Comparison of ENCODE assay signal across 9 mouse cellular contexts in genomic region chr1:87828185-87828584, GRCm38 (mm10). TPM values are rescaled to one million over a fixed set of nuclear protein-coding genes. Genes with fewer than 3 reads are reported as not detected.
DNase-seq lines count a peak whose midpoint lies in the region; ATAC-seq and TF ChIP-seq lines count a peak whose summit lies in the region.
"Had no signal": no experiment of that assay in that cellular context is flagged by ENCODE, and none has a peak within 500 bp of the region (broad histone marks: within the 10 kb centered on the region; RNA-seq: fewer than 3 reads in every experiment).

No protein-coding gene starts in this region.

- H3K36me3 ChIP-seq in liver, postnatal 0 days (replicated peaks; ENCODE audit: insufficient read depth, low read length), result no peaks in the 10 kb centered on the region
- no peaks in the 10 kb centered on the region for H3K36me3 ChIP-seq in hindbrain, postnatal 0 days (ENCODE audit: insufficient read depth, low read length)
- H3K36me3 ChIP-seq in midbrain, embryonic 11.5 days (ENCODE audit: control insufficient read depth, insufficient read depth, low read length), result no peaks in the 10 kb centered on the region
- H3K36me3 ChIP-seq: liver, embryonic 15.5 days had no signal

- intact Hi-C loops in gastrocnemius, postnatal 36 days (cut with DNase I), result no loop called here

- WGBS in liver, postnatal 0 days (ENCODE audit: insufficient replicate concordance), result 31% methylated on average over 9 of the region's 9 CpGs
- 78% methylated on average over 9 of the region's 9 CpGs for WGBS in hindbrain, postnatal 0 days
- 84% methylated on average over 9 of the region's 9 CpGs for WGBS in midbrain, embryonic 11.5 days

- H3K9ac ChIP-seq in liver, postnatal 0 days (replicated peaks), result no peak overlapping the region
- H3K9ac ChIP-seq in hindbrain, postnatal 0 days (replicated peaks; ENCODE audit: low read length), result no peak overlapping the region
- H3K9ac ChIP-seq in midbrain, embryonic 11.5 days (ENCODE audit: low read length), result no peak overlapping the region
- H3K9ac ChIP-seq: liver, embryonic 15.5 days had no signal

- TF ChIP-seq CTCF in liver, postnatal 0 days (IDR thresholded peaks at IDR 0.05; ENCODE audit: low read depth), result no peak
- no peak for TF ChIP-seq CTCF in hindbrain, postnatal 0 days (IDR thresholded peaks at IDR 0.05; ENCODE audit: low read depth)

- no peaks in the 10 kb centered on the region for H3K27me3 ChIP-seq in liver, postnatal 0 days (ENCODE audit: insufficient read depth, low read length)
- H3K27me3 ChIP-seq in hindbrain, postnatal 0 days (ENCODE audit: insufficient read depth, low read length), result no peaks in the 10 kb centered on the region
- H3K27me3 ChIP-seq in midbrain, embryonic 11.5 days (ENCODE audit: control insufficient read depth, insufficient read depth, low read length), result no peaks in the 10 kb centered on the region
- H3K27me3 ChIP-seq: liver, embryonic 15.5 days had no signal

- no peaks in the 10 kb centered on the region for H3K9me3 ChIP-seq in liver, postnatal 0 days (ENCODE audit: low read length)
- no peaks in the 10 kb centered on the region for H3K9me3 ChIP-seq in hindbrain, postnatal 0 days (ENCODE audit: low read length)
- H3K9me3 ChIP-seq in midbrain, embryonic 11.5 days (ENCODE audit: control insufficient read depth, low read length), result no peaks in the 10 kb centered on the region
- H3K9me3 ChIP-seq: liver, embryonic 15.5 days had no signal

- no peak overlapping the region for H3K4me3 ChIP-seq in liver, postnatal 0 days (ENCODE audit: low read depth, low read length)
- no peak overlapping the region for H3K4me3 ChIP-seq in hindbrain, postnatal 0 days (ENCODE audit: low read length)
- H3K4me3 ChIP-seq in midbrain, embryonic 11.5 days (ENCODE audit: low read depth, low read length), result no peak overlapping the region
- H3K4me3 ChIP-seq: liver, embryonic 15.5 days had no signal

- H3K27ac ChIP-seq in liver, postnatal 0 days (ENCODE audit: low read depth), result peak overlapping the region; percentile 86
- H3K27ac ChIP-seq in hindbrain, postnatal 0 days, result no peak overlapping the region
- no peak overlapping the region for H3K27ac ChIP-seq in midbrain, embryonic 11.5 days (ENCODE audit: low read depth, low read length)
- H3K27ac ChIP-seq: liver, embryonic 15.5 days had no signal

- DNase-seq in gastrocnemius, postnatal 25 days, result peak; percentile 44
- DNase-seq in gastrocnemius, postnatal 36 days, result no peak
- peak; percentile 52 for DNase-seq in adrenal gland, postnatal 14 days
- DNase-seq in liver, postnatal 0 days, result peak; percentile 56
- peak; percentile 40 to 44 for DNase-seq in spleen, postnatal 14 days (ENCODE audit: low spot score in 2 of 2)
- no peak for DNase-seq in hindbrain, postnatal 0 days (ENCODE audit: low spot score)
- no peak for DNase-seq in testis, postnatal 10 days (ENCODE audit: low spot score)
- no peak for DNase-seq in midbrain, embryonic 11.5 days (ENCODE audit: low spot score, missing footprints)

- no peak; the same call in 1 of the 2 replicates for TF ChIP-seq EP300 in liver, postnatal 0 days (IDR thresholded peaks at IDR 0.05; ENCODE audit: low read depth)

- H3K4me2 ChIP-seq in liver, postnatal 0 days (ENCODE audit: low read depth, low read length), result peak overlapping the region; percentile 27
- H3K4me2 ChIP-seq in hindbrain, postnatal 0 days (ENCODE audit: low read depth, low read length), result no peak overlapping the region
- no peak overlapping the region for H3K4me2 ChIP-seq in midbrain, embryonic 11.5 days
- H3K4me2 ChIP-seq: liver, embryonic 15.5 days had no signal

- peak; percentile 52 for ATAC-seq in liver, postnatal 0 days
- ATAC-seq in hindbrain, postnatal 0 days, result no peak
- no peak for ATAC-seq in midbrain, embryonic 11.5 days (ENCODE audit: low FRiP score)

- peaks cover 16% of the 10 kb centered on the region for H3K4me1 ChIP-seq in liver, postnatal 0 days (ENCODE audit: insufficient read depth)
- H3K4me1 ChIP-seq in hindbrain, postnatal 0 days (ENCODE audit: insufficient read depth, low read length), result no peaks in the 10 kb centered on the region
- H3K4me1 ChIP-seq in midbrain, embryonic 11.5 days (ENCODE audit: control insufficient read depth, insufficient read depth, low read length), result peaks cover 4% of the 10 kb centered on the region; the same call in 1 of the 2 replicates

RNA-seq across cellular contexts. Expression of gene Sag, which starts 24.7 kb away (rescaled TPM):
- under 1 TPM in 1 of 2 experiments, not detected in 1; 0.24 TPM for total RNA-seq in gastrocnemius, postnatal 25 days (2021)
- total RNA-seq in gastrocnemius, postnatal 36 days (2021), result under 1 TPM in 1 of 2 experiments, not detected in 1; 0.12 TPM
- 1.7 and 2.2 TPM in 2 replicates for total RNA-seq in adrenal gland, postnatal 14 days (2021)
- 0.17 and 0.42 TPM in 2 replicates for polyA plus RNA-seq in liver, postnatal 0 days (2015; fragmentation: Nextera tagmentation; extraction: Ambion mirVana)
- total RNA-seq in hindbrain, postnatal 0 days (2014; rRNA removed), result 0.11 and 1.4 TPM in 2 replicates
- polyA plus RNA-seq in hindbrain, postnatal 0 days (2015; fragmentation: Nextera tagmentation; extraction: Ambion mirVana), result 1.3 and 1.4 TPM in 2 replicates
- 1.2 and 1.5 TPM in 2 replicates for polyA plus RNA-seq in midbrain, embryonic 11.5 days (2014; fragmentation: Nextera tagmentation; extraction: Ambion mirVana)

RNA-seq across cellular contexts. Expression of gene Dgkd, which starts 24.9 kb away (rescaled TPM):
- total RNA-seq in gastrocnemius, postnatal 25 days (2021), result 10 to 100 TPM; 28.5 to 34.6 TPM
- total RNA-seq in gastrocnemius, postnatal 36 days (2021), result 10 to 100 TPM; 29.5 to 32.7 TPM
- 81.6 and 129 TPM in 2 replicates for total RNA-seq in adrenal gland, postnatal 14 days (2021)
- polyA plus RNA-seq in liver, postnatal 0 days (2015; fragmentation: Nextera tagmentation; extraction: Ambion mirVana), result 8.3 and 9.1 TPM in 2 replicates
- 71.0 and 78.0 TPM in 2 replicates for total RNA-seq in hindbrain, postnatal 0 days (2014; rRNA removed)
- 33.5 and 36.1 TPM in 2 replicates for polyA plus RNA-seq in hindbrain, postnatal 0 days (2015; fragmentation: Nextera tagmentation; extraction: Ambion mirVana)
- 34.1 and 35.3 TPM in 2 replicates for polyA plus RNA-seq in midbrain, embryonic 11.5 days (2014; fragmentation: Nextera tagmentation; extraction: Ambion mirVana)

Comparison
In these comparisons a context has a peak if more than half of its experiments do, and no peak if none do; other contexts are left out.
1. DNase-seq: peak in gastrocnemius, postnatal 25 days (single experiment), adrenal gland, postnatal 14 days (single experiment), liver, postnatal 0 days (single experiment) and spleen, postnatal 14 days (2 of 2); none in gastrocnemius, postnatal 36 days (0 of 2), hindbrain, postnatal 0 days (single experiment), testis, postnatal 10 days (single experiment) and midbrain, embryonic 11.5 days (single experiment).